Mouse (Mus musculus) adrenal gland, postnatal 36 days (tissue): ENCODE data around the gene Gm20715. TPM values are rescaled to one million over a fixed set of nuclear protein-coding genes. Genes with fewer than 3 reads are reported as not detected.
A peak's percentile ranks its signal among the peaks of the same experiment; 100 is the strongest.

Experiments
- DNase-seq, 2 experiments: peaks; one replicate each; pipeline ENCODE4 v3.0.0; 2021; ENCODE audit warnings: mixed read lengths in 1 of 2
- total RNA-seq, 2 experiments: library from RNA; stranded (reverse); gene quantifications; 2 replicates each; pipeline ENCODE4 v1.2.3; 2021

The Gm20715 gene
- total RNA-seq, 2 experiments from 2014 or later = not detected

GRCm38 (mm10) chr7:6429381-6429780 lies 19.3 kb downstream of the Gm20715 start:
- no peak for DNase-seq

- DNase-seq = peak; percentile 38 to 55
Observed at GRCm38 (mm10) chr7:6430342-6430741, 20.3 kb downstream of the Gm20715 start.

DNA sequence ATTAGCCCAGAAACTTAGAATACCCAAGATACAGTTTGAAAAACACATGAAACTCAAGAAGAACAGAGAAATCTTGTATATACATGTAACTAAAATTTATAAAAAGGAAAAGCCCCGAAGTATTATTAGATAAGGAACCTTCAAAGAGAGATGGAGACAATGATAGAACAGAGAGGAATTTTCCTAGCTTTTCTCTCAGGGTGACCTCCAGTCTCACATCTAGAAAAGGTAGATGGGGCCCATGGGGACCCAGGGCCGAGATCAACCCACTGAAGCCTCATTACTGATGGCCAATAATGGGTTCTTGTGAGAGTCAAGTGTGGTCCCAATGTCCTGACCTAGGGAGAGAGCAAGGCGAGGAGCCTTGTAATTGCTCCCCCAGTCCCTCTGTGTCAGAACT lies 28.3 kb downstream of the Gm20715 start, which contains the start of gene Olfr1344:
Olfr1344 (plus strand) TSS at position 301 of the 400 bp plus-strand sequence.
- no peak for DNase-seq

GRCm38 (mm10) chr7:6441173-6441572 lies 31.1 kb downstream of the Gm20715 start:
- no peak for DNase-seq

- DNase-seq = no peak
Observed at GRCm38 (mm10) chr7:6447771-6448170, 37.7 kb downstream of the Gm20715 start.

DNA sequence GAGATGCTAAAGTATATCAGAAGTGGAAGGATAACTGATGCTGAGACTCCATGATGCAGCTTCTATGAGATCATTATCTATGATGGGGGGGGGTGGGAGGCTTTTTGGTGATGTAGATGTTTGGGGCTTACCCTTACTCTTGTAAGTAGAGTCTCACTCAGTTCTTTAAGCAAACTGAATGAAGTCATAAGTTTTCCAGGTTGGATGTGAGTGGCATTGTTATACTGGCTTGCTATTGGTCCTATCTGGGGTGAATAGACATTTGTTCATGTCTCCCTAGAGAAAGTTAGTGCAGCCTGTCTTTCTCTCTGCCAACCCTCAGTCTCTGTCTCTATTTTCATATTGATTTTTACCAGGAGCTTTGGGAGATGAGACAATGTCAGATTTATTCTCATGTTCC lies 45.8 kb downstream of the Gm20715 start, which contains the start of gene Olfr1336:
Olfr1336 (plus strand) TSS at position 301 of the 400 bp plus-strand sequence.
- no peak for DNase-seq

DNA sequence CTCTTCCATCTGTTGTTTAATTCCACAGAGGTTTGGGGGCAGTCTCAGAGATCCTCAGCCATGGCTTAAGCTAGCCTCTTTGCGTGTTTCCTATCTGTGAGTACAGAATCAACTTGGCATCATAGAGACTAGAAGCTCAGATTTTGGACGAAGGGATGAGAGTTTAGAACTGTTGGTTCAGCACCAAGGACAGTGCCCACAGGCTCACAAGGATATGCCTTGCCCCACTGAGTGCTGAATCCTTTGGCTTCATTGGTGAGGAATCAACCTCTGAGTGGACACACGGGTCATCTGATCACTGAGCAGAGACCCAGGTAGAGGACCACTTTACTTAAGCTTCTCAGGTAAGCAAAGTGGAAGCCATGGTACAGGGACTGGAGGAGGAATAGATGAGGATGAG lies 46.3 kb downstream of the Gm20715 start:
- DNase-seq = peak in 1 of 2 experiments; percentile 13

DNA sequence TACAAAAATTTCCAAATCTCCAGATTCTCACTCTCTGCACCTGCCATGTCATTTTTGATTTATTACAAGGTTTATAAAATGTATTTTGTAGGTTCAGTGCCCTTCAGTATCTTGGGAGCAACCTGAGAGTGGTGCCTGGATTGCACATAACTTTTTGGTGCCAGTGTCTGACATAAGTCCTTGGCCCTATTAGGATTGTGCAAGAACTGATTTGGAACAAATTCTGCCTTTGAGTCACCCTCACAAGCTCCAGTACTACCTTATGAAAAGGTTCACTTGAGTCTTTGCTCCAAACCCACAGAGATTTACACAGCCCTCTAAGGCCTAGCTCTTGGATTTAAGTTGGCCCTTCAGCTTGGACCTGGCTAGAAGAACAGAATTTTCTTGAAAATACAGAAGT lies 56.9 kb downstream of the Gm20715 start, which contains the start of gene Olfr1346:
Olfr1346 (plus strand) TSS at position 151 of the 400 bp plus-strand sequence.
- no peak for DNase-seq

- DNase-seq = peak in 1 of 2 experiments; percentile 9
Observed at GRCm38 (mm10) chr7:6477633-6478032, 67.6 kb downstream of the Gm20715 start.

GRCm38 (mm10) chr7:6486841-6487240 lies 76.8 kb downstream of the Gm20715 start, which contains the start of gene Olfr5:
Olfr5 (minus strand) TSS chr7:6486941.
- no peak for DNase-seq

Other genes with a start within 250 kb of the Gm20715 start
- gene Zfp444, start 238.1 kb upstream of the Gm20715 start, total RNA-seq = 10 to 100 TPM; 26.4 to 35.9 TPM
- not detected for gene Galp, start 213.2 kb upstream of the Gm20715 start, total RNA-seq
- not detected for gene Zscan5b, start 188.0 kb upstream of the Gm20715 start, total RNA-seq
- gene Epp13, start 157.6 kb upstream of the Gm20715 start, total RNA-seq = not detected
- 1 to 10 TPM; 5.9 to 9.8 TPM for gene Zfp667, start 123.7 kb upstream of the Gm20715 start, total RNA-seq
- 1 to 10 TPM; 2.1 to 3.2 TPM for gene Zfp583, start 79.0 kb upstream of the Gm20715 start, total RNA-seq
- gene Gm3854, start 66.5 kb upstream of the Gm20715 start, total RNA-seq = under 1 TPM; 0.70 to 0.79 TPM
- 1 to 10 TPM; 1.8 to 3.2 TPM for gene Zfp78, start 47.0 kb upstream of the Gm20715 start, total RNA-seq
- 1 to 10 TPM; 2.2 to 2.8 TPM for gene Zfp28, start 27.0 kb upstream of the Gm20715 start, total RNA-seq
- gene Smim17, start 11.6 kb upstream of the Gm20715 start, total RNA-seq = under 1 TPM; 0.13 to 0.66 TPM
- gene Olfr1344, start 28.4 kb downstream of the Gm20715 start, total RNA-seq = not detected
- not detected for gene Olfr1336, start 45.9 kb downstream of the Gm20715 start, total RNA-seq
- not detected for gene Olfr1346, start 56.8 kb downstream of the Gm20715 start, total RNA-seq
- gene Olfr5, start 76.7 kb downstream of the Gm20715 start, total RNA-seq = not detected
- gene Olfr1347, start 89.5 kb downstream of the Gm20715 start, total RNA-seq = not detected
- gene Olfr1348, start 98.5 kb downstream of the Gm20715 start, total RNA-seq = not detected
- gene Olfr1349, start 112.7 kb downstream of the Gm20715 start, total RNA-seq = not detected
- not detected for gene Olfr1350, start 154.6 kb downstream of the Gm20715 start, total RNA-seq